Mouse (Mus musculus) testis, postnatal 14 days (tissue): ENCODE data around the gene Sgms1.
"Not testable (repeated sequence)": the region's sequence is repeated elsewhere in the genome, so short reads cannot be mapped to it uniquely, and the experiment has no call there.

Experiments used
- DNase-seq: peaks from one replicate; pipeline ENCODE4 v3.0.0; 2021; ENCODE audit warnings: low spot score

Sgms1 gene

DNA sequence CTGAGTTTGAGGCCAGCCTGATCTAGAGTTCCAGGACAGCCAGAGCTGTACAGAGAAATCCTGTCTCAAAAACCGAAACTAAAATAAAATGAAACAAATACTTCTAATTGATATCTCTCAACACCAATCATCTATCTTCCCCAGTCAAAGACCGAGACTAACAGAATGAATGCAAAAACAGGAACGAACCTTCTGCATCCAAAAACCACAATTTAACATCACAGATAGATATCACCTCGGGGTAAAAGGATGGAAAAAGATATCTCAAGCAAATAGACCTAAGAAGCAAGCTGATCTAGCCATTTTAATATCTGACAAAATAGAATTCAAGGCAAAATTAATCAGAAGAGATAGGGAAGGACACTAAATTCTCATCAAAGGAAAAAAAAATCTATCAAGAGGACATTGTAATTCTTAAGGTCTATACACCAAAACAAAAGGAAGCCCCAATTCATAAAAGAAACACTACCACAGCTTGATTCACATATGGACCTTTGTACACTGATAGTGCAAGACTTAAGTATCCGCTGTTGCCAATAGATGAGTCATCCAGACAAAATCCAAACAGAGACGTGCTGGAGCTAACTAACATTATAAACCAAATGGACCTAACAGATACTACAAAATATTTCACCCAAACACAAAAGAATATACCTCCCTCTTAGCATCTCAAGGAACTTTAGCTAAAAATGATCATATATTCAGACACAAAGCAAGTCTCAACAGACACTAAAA is 301.6 kb downstream of the Sgms1 start:
- no peak for DNase-seq

DNA sequence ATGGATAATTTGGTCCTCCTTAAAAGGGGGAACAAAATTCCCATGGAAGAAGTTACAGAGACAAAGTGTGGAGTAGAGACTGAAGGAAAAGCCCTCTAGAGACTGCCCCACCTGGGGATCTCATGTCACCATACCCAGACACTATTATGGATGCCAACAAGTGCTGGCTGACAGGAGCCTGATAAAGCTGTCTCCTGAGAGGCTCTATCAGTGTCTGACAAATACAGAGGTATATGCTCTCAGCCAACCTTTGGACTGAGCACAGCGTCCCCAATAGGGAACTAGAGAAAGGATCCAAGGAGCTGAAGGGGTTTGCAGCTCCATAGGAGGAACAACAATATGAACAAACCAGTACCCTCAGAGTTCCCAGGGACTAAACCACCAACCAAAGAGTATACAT is 304.7 kb downstream of the Sgms1 start:
- not testable (repeated sequence) for DNase-seq
